Mouse (Mus musculus): Measurements from ENCODE around the gene Upf2. TPM values are rescaled to one million over a fixed set of nuclear protein-coding genes. Genes with fewer than 3 reads are reported as not detected.
"Not testable (repeated sequence)": the region's sequence is repeated elsewhere in the genome, so short reads cannot be mapped to it uniquely, and the experiment has no call there.

Gene Upf2
- polyA plus RNA-seq, 1 experiment from 2014 or later = 14.8 TPM

DNA sequence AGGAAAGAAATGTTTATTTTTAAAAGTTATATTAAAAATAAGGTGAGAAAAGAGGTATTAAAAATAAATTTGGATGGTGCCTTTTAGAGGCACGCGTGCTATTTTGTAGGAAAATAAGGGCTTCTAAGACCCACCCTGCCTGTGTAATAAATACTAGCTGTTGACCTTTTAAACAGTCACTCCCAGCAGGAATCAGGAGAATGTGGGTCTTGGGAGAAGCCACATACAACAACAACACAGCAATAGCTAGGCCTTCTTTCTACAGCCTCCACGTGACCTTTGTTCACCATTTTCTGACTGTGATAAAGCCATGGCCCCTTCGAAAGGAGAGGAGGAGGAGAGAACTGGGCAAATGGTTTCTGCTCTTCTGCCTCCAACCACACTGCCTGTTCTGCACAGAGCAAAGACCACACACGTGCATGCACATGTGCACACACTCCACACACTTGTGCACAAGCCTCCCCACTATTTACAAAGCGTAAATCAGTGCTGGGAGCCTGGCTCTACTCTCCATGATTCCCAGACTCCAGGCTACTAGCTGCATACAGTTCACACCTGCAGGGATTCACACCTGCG lies 121.5 kb downstream of the Upf2 start:
- Histone ChIP-seq H3K27me3 (no peaks in the 10 kb centered on the region), H3K9ac (no peak overlapping the region), H3K4me3 (no peak overlapping the region), H3K27ac (no peak overlapping the region), H3K36me3 (no peaks in the 10 kb centered on the region), H3K4me2 (replicated peaks) (no peak overlapping the region), H3K4me1 (0 out of 2 replicates have a peak, but pooled peaks cover 8% of the 10 kb centered on the region), H3K9me3 (no peaks in the 10 kb centered on the region)
- ATAC-seq (ENCODE audit: insufficient number of reproducible peaks, insufficient read depth, low FRiP score, low TSS enrichment) = no peak
- 78% methylated on average over 7 of the region's 7 CpGs for WGBS

GRCm38 (mm10) chr2:6074891-6075529 lies 123.7 kb downstream of the Upf2 start:
- H3K9me3 ChIP-seq = no peaks in the 10 kb centered on the region
- WGBS = 42% methylated on average over 10 of the region's 10 CpGs
- 0 out of 2 replicates have a peak, but pooled peaks cover 8% of the 10 kb centered on the region for H3K4me1 ChIP-seq
- H3K27me3 ChIP-seq = no peaks in the 10 kb centered on the region
- no peaks in the 10 kb centered on the region for H3K36me3 ChIP-seq
- no peak overlapping the region for H3K27ac ChIP-seq
- ATAC-seq (ENCODE audit: insufficient number of reproducible peaks, insufficient read depth, low FRiP score, low TSS enrichment) = no peak
- no peak overlapping the region for H3K4me3 ChIP-seq
- H3K9ac ChIP-seq = no peak overlapping the region
- H3K4me2 ChIP-seq (replicated peaks) = no peak overlapping the region

DNA sequence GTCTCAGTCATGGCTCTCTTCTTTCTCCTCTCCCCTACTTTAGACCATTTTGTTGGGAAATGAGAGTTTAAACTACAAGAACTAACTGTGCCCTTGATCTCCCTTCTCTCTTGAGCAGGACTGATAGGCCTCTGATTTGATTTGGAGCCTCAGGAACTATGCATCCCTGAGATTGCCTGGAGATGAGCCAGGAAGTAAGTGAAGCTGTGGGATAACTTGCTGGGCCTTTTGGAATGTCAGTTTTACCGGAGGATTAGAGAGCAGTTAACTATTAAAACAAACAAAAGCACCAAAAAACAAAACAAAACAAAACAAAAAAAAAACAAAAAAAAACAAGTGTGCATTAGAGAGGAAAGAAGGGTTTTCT lies 124.2 kb downstream of the Upf2 start:
- no peak for ATAC-seq (ENCODE audit: insufficient number of reproducible peaks, insufficient read depth, low FRiP score, low TSS enrichment)
- Histone ChIP-seq H3K4me1 (0 out of 2 replicates have a peak, but pooled peaks cover 8% of the 10 kb centered on the region), H3K4me3 (no peak overlapping the region), H3K36me3 (no peaks in the 10 kb centered on the region), H3K4me2 (replicated peaks) (no peak overlapping the region), H3K9ac (no peak overlapping the region), H3K27ac (no peak overlapping the region), H3K27me3 (no peaks in the 10 kb centered on the region), H3K9me3 (no peaks in the 10 kb centered on the region)
- WGBS = 38% methylated on average over 1 of the region's 1 CpGs

DNA sequence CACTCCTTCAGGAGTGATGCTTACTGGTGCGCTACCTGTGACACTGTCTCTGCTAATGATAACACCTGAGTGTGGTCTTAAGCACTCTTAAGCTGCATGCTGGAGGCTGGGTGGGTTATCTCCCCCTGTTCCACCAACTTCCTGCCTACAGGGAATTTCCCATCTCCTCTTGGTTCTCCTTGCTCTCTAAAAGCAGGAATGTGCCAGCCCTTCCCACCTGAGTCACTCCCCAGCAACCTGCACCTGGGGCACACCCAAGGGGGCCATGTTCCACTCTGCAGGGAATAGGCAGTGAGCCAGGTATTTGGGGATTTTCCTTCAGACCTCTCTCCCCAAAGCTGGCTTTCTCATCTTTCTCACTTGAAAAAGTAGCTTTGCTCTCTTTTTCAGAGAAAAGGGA lies 128.8 kb downstream of the Upf2 start:
- Histone ChIP-seq H3K9me3 (no peaks in the 10 kb centered on the region), H3K4me3 (no peak overlapping the region), H3K27ac (no peak overlapping the region), H3K9ac (no peak overlapping the region), H3K4me1 (0 out of 2 replicates have a peak, but pooled peaks cover 8% of the 10 kb centered on the region), H3K27me3 (no peaks in the 10 kb centered on the region), H3K36me3 (no peaks in the 10 kb centered on the region), H3K4me2 (replicated peaks) (no peak overlapping the region)
- WGBS = 100% methylated on average over 1 of the region's 1 CpGs
- no peak for ATAC-seq (ENCODE audit: insufficient number of reproducible peaks, insufficient read depth, low FRiP score, low TSS enrichment)

GRCm38 (mm10) chr2:6081108-6081507 lies 129.8 kb downstream of the Upf2 start:
- 68% methylated on average over 8 of the region's 8 CpGs for WGBS
- Histone ChIP-seq H3K36me3 (no peaks in the 10 kb centered on the region), H3K4me2 (replicated peaks) (no peak overlapping the region), H3K9me3 (no peaks in the 10 kb centered on the region), H3K4me1 (peaks cover 8% of the 10 kb centered on the region), H3K27me3 (no peaks in the 10 kb centered on the region), H3K4me3 (no peak overlapping the region), H3K9ac (no peak overlapping the region), H3K27ac (no peak overlapping the region)
- no peak for ATAC-seq (ENCODE audit: insufficient number of reproducible peaks, insufficient read depth, low FRiP score, low TSS enrichment)

- no peaks in the 10 kb centered on the region for H3K36me3 ChIP-seq
- 75% methylated on average over 6 of the region's 6 CpGs for WGBS
- no peaks in the 10 kb centered on the region for H3K27me3 ChIP-seq
- no peak overlapping the region for H3K27ac ChIP-seq
- no peak overlapping the region for H3K4me3 ChIP-seq
- H3K4me1 ChIP-seq = peaks cover 10% of the 10 kb centered on the region
- no peak for ATAC-seq (ENCODE audit: insufficient number of reproducible peaks, insufficient read depth, low FRiP score, low TSS enrichment)
- H3K4me2 ChIP-seq (replicated peaks) = no peak overlapping the region
- no peaks in the 10 kb centered on the region for H3K9me3 ChIP-seq
- no peak overlapping the region for H3K9ac ChIP-seq
These were observed 131.3 kb downstream of the Upf2 start for GRCm38 (mm10) chr2:6082615-6083014.

- no peaks in the 10 kb centered on the region for H3K27me3 ChIP-seq
- ATAC-seq (ENCODE audit: insufficient number of reproducible peaks, insufficient read depth, low FRiP score, low TSS enrichment) = no peak
- H3K9ac ChIP-seq = no peak overlapping the region
- no peak overlapping the region for H3K4me3 ChIP-seq
- H3K4me1 ChIP-seq = peaks cover 10% of the 10 kb centered on the region
- no peak overlapping the region for H3K4me2 ChIP-seq (replicated peaks)
- H3K9me3 ChIP-seq = no peaks in the 10 kb centered on the region
- no peak overlapping the region for H3K27ac ChIP-seq
- H3K36me3 ChIP-seq = no peaks in the 10 kb centered on the region
- WGBS = 100% methylated on average over 1 of the region's 1 CpGs
These were observed 132.4 kb downstream of the Upf2 start for GRCm38 (mm10) chr2:6083696-6084095.

DNA sequence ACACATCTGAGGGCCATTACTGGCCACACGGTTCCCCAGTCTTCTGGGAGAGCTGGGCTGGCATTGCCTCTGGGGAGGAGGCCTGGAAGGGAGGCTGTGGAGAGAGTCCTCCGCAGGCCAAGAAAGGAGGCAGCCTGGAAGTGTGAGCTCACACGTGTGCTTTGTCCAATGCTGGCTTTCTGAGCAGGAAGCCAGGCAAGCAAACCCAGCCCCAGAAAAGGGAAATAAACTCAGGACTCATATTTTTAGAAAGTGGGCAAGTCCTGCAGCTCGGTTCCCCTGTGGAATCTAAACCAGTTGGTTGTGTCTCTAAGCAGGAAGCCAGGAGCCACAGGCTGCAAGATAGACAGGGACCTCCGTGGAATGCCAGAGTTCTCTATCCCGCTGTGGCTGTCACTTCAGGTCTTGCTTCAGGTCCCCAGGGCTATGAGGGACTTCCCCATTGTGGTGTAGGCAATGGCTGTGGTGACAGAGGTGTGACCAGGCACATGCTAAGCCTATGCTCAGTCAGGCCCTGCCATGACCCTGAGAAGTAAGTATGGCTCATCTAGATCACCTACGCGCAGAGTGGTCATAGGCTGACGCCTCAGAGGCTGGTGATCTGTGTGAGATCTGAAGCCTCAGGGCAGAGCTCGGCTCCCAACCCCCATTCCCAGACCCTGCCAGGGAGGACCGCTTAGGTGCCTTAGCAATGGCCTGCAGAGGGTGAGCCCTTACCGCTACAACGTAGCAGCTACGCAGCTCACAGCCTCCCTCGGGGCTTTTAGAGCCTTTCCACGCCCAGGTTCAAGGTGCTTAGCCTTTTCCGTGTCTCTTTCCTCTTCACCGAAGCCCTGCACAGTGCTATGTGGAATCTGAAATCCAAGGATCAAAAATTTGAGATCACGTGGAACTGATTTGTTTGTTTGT lies 134.6 kb downstream of the Upf2 start:
- no peak overlapping the region for H3K4me3 ChIP-seq
- H3K27me3 ChIP-seq = no peaks in the 10 kb centered on the region
- ATAC-seq (ENCODE audit: insufficient number of reproducible peaks, insufficient read depth, low FRiP score, low TSS enrichment) = no peak; the same call in 1 of the 2 replicates
- no peak overlapping the region for H3K4me2 ChIP-seq (replicated peaks)
- H3K9me3 ChIP-seq = no peaks in the 10 kb centered on the region
- WGBS = 66% methylated on average over 19 of the region's 19 CpGs
- 0 out of 2 replicates have a peak overlapping the region, but pooled peaks have one; percentile 30 for H3K27ac ChIP-seq
- peaks cover 10% of the 10 kb centered on the region for H3K4me1 ChIP-seq
- no peaks in the 10 kb centered on the region for H3K36me3 ChIP-seq
- H3K9ac ChIP-seq = no peak overlapping the region

DNA sequence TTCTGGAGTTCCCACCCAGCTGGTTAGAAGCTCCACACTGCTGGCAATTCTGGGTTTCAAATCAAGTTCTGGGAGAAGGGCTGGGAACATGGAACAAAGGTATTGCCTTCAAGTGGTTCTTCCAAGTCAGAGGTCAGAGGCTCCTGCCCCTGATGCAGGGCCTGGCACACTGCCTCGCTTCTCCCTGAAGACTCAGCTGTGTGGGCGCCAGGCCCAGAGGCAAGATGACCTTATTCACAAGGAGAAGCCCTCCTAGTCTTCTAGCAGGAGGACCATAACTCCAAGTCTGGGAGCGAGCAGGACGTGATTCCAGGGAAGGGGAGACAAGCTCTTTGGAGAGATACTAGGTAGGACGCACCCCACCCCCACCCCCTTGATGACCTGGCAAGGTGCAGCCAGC lies 135.9 kb downstream of the Upf2 start:
- WGBS = 87% methylated on average over 5 of the region's 5 CpGs
- Histone ChIP-seq H3K4me1 (peaks cover 10% of the 10 kb centered on the region), H3K4me3 (no peak overlapping the region), H3K4me2 (replicated peaks) (no peak overlapping the region), H3K27ac (no peak overlapping the region), H3K9me3 (no peaks in the 10 kb centered on the region), H3K36me3 (no peaks in the 10 kb centered on the region), H3K9ac (no peak overlapping the region), H3K27me3 (no peaks in the 10 kb centered on the region)
- ATAC-seq (ENCODE audit: insufficient number of reproducible peaks, insufficient read depth, low FRiP score, low TSS enrichment) = no peak

- WGBS = 79% methylated on average over 16 of the region's 16 CpGs
These were observed 138.7 kb downstream of the Upf2 start for GRCm38 (mm10) chr2:6089941-6090340.

DNA sequence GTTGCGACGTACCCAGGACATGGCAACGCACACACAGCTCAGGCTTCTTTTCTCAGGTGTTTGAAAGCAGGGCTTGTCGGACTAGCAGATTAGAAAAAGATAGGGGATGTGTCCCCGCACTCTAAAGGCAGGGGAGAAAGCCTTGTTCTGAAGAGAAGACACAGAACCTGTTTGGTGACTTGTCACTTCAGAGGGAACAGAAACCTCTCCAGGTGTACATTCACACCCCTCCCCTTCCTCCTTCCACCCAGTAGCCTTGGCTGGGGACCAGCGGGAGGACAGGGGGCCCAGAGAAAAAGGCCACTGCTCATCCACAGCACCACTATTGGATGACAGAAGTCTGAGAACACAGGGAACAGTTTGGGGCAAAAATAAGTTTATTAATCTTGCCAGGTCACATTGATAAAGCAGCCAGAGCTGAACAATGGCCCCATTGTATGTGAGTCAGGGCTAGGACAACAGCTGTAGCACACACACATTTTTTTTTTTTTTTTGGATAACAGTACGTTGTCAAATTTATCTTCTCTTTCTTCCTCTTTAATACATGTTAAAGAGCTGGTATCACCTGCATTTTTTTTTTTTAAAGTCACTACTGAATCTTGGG lies 145.9 kb downstream of the Upf2 start:
- Histone ChIP-seq H3K27me3 (peaks cover 27% of the 10 kb centered on the region), H3K36me3 (no peaks in the 10 kb centered on the region), H3K4me3 (no peak overlapping the region), H3K9me3 (no peaks in the 10 kb centered on the region), H3K4me1 (peaks cover 9% of the 10 kb centered on the region; the same call in 1 of the 2 replicates), H3K27ac (no peak overlapping the region), H3K4me2 (replicated peaks) (no peak overlapping the region), H3K9ac (no peak overlapping the region)
- peak; percentile 43; the same call in 1 of the 2 replicates for ATAC-seq (ENCODE audit: insufficient number of reproducible peaks, insufficient read depth, low FRiP score, low TSS enrichment)
- 67% methylated on average over 7 of the region's 7 CpGs for WGBS

More at GRCm38 (mm10) chr2:6089941-6090340, 138.7 kb downstream of the Upf2 start:
- H3K27ac ChIP-seq; H3K4me1 ChIP-seq; H3K9ac ChIP-seq; H3K9me3 ChIP-seq; H3K27me3 ChIP-seq; H3K36me3 ChIP-seq; H3K4me2 ChIP-seq (replicated peaks); H3K4me3 ChIP-seq; ATAC-seq (ENCODE audit: insufficient number of reproducible peaks, insufficient read depth, low FRiP score, low TSS enrichment): not testable (repeated sequence)
